Comparison of ENCODE assay signal across 36 mouse cellular contexts in the genomic region with DNA sequence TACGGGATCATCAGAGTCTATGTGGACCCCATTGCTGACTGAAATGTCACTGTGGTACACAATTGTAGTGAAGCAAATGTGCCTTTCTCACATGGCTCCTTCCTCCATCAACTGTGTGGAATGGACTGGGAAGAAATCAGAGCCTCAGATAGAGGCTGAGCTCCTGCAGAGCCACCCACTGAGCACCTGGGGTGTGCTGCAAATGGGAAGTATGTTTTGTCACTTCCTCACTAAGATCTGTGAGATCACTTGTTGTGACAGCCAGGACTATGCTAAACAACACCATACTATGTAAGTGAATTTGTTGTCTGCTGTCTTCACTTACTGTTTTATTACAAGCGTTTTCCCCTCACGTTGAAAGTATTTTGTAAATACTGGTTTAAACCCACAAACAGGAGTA.
"Had no signal": no experiment of that assay in that cellular context is flagged by ENCODE, and none has a peak within 500 bp of the region (broad histone marks: within the 10 kb centered on the region; RNA-seq: fewer than 3 reads in every experiment).

No protein-coding gene starts in this region.

- H3K4me2 ChIP-seq: heart, embryonic 11.5 days; heart, embryonic 12.5 days; heart, embryonic 13.5 days; heart, embryonic 15.5 days; hindbrain, embryonic 12.5 days; hindbrain, embryonic 13.5 days; hindbrain, embryonic 14.5 days; hindbrain, embryonic 15.5 days; intestine, embryonic 15.5 days; kidney, embryonic 15.5 days had no signal

- H3K9ac ChIP-seq: heart, embryonic 12.5 days; heart, embryonic 13.5 days; heart, embryonic 15.5 days; hindbrain, embryonic 12.5 days; hindbrain, embryonic 13.5 days; hindbrain, embryonic 14.5 days; hindbrain, embryonic 15.5 days; intestine, embryonic 15.5 days; kidney, embryonic 15.5 days had no signal

- DNase-seq: heart, adult 18-20 months; heart, adult 2 months; heart, postnatal 10 days; heart, postnatal 14 days; heart, postnatal 36 days; heart, postnatal 4 days; kidney, adult 11 months; kidney, adult 18-20 months; kidney, adult 2 months; kidney, adult 8-10 months; kidney, adult 9 months; kidney, postnatal 10 days; kidney, postnatal 14 days; kidney, postnatal 25 days; kidney, postnatal 36 days; kidney, postnatal 4 days; layer of hippocampus, adult 9-11 months; layer of hippocampus, postnatal 36 days had no signal

- H3K27me3 ChIP-seq: heart, embryonic 12.5 days; heart, embryonic 13.5 days; heart, embryonic 15.5 days; hindbrain, embryonic 12.5 days; hindbrain, embryonic 13.5 days; hindbrain, embryonic 15.5 days; intestine, embryonic 15.5 days; kidney, embryonic 15.5 days had no signal

- H3K4me1 ChIP-seq: heart, embryonic 10.5 days; heart, embryonic 12.5 days; heart, embryonic 13.5 days; heart, embryonic 15.5 days; hindbrain, embryonic 10.5 days; hindbrain, embryonic 12.5 days; hindbrain, embryonic 13.5 days; hindbrain, embryonic 15.5 days; intestine, embryonic 15.5 days; kidney, embryonic 15.5 days had no signal

- H3K4me3 ChIP-seq: heart, adult 2 months; heart, embryonic 10.5 days; heart, embryonic 12.5 days; heart, embryonic 13.5 days; heart, embryonic 15.5 days; hindbrain, embryonic 10.5 days; hindbrain, embryonic 12.5 days; hindbrain, embryonic 13.5 days; hindbrain, embryonic 15.5 days; intestine, embryonic 15.5 days; kidney, embryonic 15.5 days; layer of hippocampus, adult 2 months had no signal

- ATAC-seq: hindbrain, embryonic 16.5 days; hindbrain, postnatal 0 days; inflammation-experienced regulatory T-cells, adult 6 months; intestine, embryonic 15.5 days; intestine, embryonic 16.5 days had no signal

- H3K27ac ChIP-seq: heart, adult 2 months; heart, embryonic 10.5 days; heart, embryonic 13.5 days; heart, embryonic 15.5 days; hindbrain, embryonic 10.5 days; hindbrain, embryonic 12.5 days; hindbrain, embryonic 13.5 days; hindbrain, embryonic 14.5 days; hindbrain, embryonic 15.5 days; hindbrain, postnatal 0 days; intestine, embryonic 15.5 days; kidney, embryonic 15.5 days; kidney, postnatal 0 days; layer of hippocampus, adult 2 months had no signal

- H3K36me3 ChIP-seq: heart, embryonic 10.5 days; heart, embryonic 12.5 days; heart, embryonic 13.5 days; heart, embryonic 15.5 days; hindbrain, embryonic 10.5 days; hindbrain, embryonic 12.5 days; hindbrain, embryonic 13.5 days; hindbrain, embryonic 15.5 days; intestine, embryonic 15.5 days; kidney, embryonic 15.5 days had no signal

- H3K9me3 ChIP-seq: heart, embryonic 10.5 days; heart, embryonic 13.5 days; heart, embryonic 15.5 days; hindbrain, embryonic 10.5 days; hindbrain, embryonic 12.5 days; hindbrain, embryonic 13.5 days; hindbrain, embryonic 15.5 days; intestine, embryonic 15.5 days; kidney, embryonic 15.5 days had no signal
